Mouse (Mus musculus): ENCODE data around the gene Edc3.

Edc3 gene

DNA sequence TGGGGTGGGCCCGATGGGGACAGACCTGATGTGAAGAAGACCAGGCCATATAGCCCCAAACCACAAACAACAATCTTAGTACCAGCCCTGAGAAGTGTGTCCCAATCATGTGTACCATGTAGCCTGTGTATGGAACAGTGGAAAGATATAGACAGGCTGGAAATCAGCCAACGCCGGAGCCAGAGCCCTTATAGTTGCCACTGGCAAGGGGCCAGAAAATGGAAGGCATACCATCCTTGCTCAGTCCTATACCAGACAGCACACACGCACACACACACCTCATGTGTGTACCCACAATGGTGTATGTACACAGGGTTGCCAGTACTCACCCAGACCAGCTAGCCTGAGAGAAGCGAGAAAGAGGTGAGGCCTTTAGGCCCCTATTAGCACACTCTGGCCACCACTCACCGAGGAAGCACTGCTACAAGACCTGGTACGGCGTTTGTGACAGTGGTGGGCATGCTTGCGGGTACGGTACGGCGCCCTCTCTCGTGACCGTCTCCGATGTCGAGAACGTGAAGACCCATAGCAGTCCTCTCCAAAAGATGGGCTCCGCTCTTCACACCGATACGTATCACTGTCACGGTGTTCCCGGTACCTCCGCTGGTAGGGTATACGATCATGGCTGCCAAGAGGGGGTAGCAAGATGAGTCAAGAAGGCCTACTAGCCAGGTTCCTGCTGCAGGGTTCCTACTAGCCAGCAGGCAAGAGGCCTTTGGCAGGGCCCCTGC lies 52.2 kb downstream of the Edc3 start:
- no peak for DNase-seq (ENCODE audit: extremely low read depth, low read depth)

DNA sequence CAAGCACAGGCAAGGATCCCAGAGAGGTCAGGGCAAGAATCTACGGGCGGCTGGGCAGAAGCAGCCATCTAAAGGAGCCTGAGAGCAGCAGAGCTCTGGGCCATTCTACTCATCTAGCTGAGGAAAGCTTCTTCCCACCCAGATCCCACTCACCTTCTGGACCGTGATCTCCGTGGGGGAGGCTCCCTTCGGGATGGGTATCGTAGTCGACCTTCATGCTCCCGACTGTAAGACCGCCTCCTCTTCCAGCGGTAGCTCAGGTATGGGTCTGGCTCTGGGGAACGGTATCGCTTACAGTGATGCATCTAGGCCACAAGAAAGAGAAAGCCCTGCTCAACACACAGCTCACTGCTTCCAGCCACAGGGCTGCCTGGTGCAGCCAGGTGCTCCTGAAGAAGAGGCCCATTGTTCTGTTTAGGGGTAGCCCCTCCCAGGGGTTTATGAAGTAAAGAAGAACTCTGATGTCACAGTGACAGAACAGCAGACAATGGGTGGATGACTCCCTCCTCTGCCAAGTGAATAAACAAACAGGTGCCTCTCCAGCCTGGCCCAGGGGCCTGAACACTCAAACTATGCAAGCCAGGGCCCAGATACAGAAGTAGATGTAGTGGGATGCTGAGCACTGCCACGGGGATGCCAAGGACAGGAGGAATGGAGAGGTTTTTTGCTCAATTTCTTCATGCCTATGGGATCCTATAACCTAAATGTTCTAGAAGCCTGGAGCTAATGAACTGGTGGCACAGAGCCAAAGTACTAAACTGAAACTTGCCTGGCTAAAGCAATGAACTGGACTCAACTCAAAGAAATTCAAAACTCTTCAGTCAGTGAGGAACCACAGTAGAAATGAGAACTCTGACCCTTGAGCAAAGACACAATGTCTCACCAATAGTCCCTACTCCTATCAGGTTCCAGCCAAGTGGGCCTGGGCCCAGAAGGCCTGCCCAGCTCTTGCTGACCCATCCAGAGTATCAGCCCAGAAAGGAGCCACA lies 53.5 kb downstream of the Edc3 start:
- DNase-seq (ENCODE audit: extremely low read depth, low read depth): no peak

DNA sequence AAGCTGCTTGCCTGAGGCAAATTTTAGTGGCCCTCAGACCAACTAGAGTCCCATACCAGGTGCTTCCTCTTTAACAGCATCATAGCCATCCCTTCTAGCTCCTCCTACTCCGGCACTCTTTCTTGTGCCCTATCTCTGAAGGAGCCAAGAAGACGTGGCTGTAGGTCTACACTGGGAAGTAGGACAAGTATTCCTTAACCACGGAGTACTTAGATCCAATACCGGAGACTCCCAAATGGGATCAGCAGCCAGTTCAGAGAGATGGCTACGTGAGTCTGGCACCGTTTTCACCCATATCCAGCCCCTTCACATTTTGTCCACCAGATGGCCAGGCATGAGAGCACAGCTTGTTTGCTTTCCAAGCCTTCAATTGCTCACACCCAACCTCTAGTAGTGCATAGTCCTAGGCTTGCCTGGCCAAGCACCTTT lies 54.2 kb downstream of the Edc3 start:
- no peak for DNase-seq (ENCODE audit: extremely low read depth, low read depth)

DNA sequence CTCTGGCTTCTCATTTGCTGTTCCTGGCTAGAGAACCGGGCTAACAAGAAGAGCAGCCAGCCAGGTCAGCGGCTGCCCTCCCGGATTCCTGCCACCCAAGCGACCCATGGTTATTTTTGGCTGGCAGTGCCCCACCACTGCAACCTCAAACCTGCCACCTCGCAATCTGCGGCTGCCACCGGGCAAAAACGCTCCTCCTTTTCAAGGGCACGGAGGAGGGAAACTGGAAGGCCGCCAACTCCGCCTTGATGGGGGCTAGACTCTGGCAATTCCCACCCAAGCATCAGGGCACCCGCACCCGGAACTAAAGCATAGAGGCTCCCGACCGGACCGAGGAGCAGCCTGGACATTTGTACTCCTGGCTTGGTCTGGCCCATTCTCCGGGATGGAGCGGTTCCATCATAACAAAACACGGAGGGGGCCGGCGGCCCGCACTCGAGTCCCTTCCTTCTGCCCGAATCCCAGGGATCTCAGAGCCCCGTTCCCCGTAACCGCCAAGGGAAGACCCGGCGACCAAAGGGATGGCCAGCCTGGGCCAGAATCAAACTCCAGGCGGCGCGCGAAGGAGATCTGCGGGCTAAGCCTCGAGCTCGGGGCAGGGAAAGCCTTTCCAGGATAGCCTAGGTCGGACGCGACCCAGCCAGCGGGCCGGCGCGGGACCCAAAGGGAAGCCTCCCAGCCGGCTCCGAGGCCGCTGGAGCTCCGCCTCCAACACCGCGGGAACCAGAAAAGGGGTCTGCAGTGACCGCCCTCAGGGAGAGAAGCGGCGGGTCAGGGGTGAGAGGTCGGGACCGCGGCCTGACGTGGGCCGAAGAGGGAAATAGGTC lies 56.0 kb downstream of the Edc3 start:
- DNase-seq (ENCODE audit: extremely low read depth, low read depth): no peak

DNA sequence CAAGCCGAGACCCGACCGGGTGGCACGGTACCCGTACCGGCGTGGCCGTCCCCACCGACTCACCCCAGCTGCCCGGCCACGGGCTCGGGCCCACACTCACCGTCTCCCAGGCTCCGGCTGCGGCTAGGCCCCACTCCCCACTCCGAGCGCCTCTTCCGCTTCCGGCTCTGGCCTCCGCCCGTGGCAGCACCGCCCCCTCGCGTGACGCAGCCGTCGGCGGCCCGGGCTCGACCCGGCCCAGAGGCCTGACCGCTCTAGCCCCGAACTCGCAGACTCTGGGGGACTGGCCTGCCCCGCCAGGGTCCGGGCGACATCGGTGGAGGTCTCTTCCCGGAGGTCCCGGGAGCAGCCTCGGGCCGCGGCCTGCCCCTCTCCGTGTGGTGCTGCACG lies 56.6 kb downstream of the Edc3 start:
- no peak for DNase-seq (ENCODE audit: extremely low read depth, low read depth)

DNA sequence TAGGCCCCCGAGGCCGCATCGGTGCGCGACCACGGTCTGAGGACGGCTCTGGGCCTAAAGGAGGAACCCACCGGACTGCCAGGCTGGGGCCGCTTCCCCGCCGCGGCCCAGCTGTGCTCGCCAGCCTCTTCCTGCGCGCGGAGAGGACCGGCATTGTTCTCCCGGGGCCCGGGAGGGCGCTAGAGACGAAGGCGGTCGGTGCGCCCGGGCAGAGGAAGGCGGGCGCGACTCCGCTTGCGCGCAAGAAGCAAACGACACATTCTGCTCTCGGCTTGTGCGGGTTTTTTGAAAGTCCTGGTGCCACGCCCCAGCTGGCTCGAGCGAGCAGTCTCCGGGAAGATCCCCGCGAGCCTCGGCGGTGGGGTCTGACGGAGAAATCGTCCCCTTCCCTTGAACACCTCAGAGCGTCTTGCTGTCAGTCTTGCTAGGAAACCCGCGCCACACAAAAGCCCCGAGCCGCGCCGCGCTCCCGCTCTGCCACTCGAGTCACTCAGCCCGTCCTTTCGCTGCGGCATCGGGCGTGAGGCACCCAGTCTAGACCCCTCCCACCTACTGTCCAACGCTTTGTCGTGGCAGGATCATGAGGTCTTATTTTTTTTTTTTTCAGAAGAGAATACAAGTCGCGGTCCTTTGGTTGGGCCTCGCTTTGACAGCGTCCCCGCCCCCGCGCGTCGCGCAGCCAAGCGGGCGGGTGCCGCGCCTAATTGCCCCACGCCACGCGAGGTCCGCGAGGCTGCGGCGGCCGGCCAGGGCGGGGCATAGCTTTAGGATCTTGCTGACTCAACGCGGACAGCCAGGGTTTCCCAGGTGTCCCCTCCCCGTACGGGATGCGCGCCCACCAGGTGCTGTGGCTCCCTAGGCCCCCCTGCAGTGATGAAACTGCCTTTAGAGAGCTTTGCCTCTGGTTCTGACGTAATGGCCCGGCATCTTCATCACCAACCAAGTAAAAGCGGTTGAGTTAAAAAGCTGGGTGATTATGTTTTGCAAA lies 57.3 kb downstream of the Edc3 start, which contains the start of gene Clk3:
TSS of gene Clk3 (minus strand) at position 497 of the 988 bp plus-strand sequence.
- DNase-seq (ENCODE audit: extremely low read depth, low read depth): no peak

DNA sequence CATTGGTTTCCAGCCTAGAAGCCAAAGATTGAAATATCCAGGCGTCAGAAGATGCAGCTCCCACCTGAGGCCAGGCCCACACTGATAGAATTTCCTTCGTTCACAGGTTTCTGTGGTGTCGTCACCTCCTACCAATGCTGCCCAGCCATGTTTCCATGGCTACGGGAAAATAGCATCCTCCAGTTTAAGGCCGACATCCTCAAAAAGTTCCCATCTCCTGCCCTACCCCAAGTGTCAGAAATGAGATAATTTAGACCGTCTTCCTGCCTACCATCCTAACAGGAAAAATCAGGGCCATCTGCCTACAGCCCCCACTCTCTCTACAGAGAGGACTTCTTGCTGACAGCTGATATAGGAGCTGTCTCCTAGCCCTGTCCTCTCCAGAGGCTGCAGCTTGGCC lies 58.1 kb downstream of the Edc3 start:
- DNase-seq (ENCODE audit: extremely low read depth, low read depth): no peak

DNA sequence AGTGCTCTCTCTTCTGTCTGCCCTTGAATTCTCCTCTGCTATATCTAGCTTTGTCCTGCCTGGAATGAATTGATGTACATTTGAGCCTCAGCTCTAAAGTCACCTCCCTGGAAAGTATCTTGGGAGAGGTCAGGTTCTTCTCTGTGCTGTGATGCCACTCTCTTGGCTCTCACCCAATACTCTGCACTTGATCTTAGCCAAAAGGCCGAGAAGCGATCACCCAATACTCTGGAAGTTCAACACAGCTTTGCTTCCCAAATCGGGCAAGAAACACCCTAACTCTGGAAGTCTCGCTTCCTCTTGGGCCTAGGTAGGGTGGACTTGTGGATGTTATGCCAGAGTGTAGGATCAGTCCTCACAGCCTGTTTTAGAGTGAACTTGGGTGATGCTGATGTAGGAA lies 58.9 kb downstream of the Edc3 start:
- DNase-seq (ENCODE audit: extremely low read depth, low read depth): no peak

DNA sequence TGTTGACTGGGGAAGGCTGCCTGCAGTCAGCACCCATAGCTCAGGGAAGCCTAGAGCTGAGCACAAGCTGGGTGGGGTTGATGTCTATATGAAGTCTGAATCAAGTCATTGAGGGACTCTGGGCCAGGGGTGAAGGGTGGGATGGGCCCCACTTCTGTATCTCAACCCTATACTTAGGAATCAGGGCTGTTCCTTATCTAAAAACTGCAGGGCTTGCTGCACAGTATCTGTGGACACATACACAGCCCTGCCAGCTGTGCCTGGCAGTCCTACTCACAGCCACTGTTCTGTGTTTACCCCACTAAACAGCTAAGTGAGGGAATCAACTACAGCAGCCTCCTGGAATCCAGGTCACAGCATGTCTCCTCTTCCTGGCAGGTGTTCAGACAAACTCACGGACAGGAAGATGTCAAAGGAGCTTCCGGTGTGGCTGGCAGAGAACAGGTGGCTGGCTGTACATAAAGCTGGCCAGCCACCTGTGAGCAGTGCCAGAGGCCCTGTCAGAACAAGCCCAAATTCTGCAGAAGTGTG lies 61.3 kb downstream of the Edc3 start:
- DNase-seq (ENCODE audit: extremely low read depth, low read depth): no peak

DNA sequence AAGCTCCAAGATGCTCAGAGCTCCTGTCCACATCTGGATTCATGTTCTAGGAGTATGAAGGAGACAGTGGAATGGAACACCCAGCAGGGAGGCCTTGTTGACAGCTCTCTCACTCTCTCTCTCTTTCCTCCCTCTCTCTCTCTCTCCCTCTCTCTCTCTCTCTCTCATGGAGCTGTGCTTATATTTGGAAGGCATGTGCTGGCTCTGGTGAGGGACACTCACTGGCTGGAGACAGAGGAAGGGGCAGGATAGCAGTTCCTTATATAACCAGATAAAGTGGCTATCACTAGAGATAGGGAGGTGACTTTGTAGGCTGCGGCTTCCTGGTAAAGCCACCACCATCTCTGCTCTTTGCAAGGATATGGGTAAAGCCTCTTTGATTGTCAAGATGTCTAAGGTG lies 61.9 kb downstream of the Edc3 start:
- DNase-seq (ENCODE audit: extremely low read depth, low read depth): no peak

DNA sequence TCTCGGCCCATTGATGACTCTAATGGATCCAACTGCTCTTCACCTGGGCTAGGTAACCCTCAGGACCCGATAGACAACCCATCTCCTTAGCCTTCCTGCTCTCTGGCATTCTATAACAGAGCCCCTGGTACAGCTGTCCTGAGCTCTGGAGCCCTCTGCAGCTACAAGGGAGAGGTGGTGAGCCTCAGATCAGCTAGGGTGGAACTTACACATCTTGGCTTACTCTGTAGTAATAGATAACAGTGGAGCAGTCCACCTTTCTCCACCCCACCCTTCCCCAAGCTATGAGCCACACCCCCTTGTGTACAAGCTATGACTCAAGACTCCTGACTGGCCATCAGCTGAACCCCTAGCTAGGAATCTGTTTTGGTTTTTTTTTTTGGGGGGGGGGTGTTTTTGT lies 62.5 kb downstream of the Edc3 start:
- DNase-seq (ENCODE audit: extremely low read depth, low read depth): no peak

DNA sequence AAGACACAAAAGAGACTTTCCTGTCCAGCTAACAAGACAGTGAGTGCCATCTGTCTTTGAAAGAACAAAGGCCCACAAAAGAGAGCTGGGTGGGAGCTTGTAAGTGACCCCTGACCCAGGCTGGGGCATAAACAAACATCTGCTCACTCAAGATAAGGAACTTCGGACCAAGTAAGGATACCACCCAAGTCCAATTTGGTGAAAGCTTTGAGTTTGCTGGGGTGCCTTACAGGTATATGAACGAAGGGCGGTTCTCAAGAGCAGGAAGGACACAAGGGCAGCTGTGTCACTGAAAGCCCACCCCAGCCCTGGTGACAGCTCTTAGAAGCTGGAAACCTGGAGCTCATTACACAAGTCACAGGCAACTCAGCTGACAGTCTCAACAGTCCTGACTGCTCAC lies 65.4 kb downstream of the Edc3 start:
- no peak for DNase-seq (ENCODE audit: extremely low read depth, low read depth)

DNA sequence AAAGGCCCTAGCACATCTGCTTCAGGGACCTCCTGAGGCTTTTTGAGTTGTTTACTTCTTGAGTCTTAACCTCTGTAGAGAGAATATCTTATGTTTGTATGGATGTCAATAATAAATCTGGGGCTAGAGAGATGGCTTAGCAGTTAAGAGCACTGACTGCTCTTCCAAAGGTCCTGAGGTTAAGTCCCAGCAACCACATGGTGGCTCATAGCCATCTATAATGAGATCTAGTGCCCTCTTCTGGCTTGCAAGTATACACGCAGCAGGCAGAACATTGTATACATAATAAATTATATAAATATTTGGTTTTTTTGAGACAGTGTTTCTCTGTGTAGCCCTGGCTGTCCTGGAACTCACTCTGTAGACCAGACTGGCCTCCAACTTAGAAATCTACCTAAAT lies 65.8 kb downstream of the Edc3 start:
- DNase-seq (ENCODE audit: extremely low read depth, low read depth): no peak

DNA sequence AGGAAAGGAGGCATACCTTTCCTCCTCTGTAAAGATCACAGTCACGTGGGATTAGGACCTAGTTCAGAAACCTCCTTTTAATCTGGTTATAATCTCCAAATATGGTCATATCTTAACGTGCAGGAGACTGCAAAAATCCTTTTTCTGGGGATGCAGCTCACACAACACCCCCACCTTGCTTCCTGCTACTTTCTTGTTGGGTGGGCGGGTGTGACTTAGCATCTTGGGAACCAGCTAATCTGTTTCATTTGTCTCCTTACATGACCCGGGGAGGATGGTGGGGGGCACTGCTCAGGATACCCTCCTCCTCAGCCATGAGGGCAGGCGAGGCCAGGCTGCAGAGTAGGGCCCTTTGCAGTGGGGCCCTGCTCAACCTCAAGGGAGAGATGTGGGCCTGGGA lies 66.7 kb downstream of the Edc3 start:
- DNase-seq (ENCODE audit: extremely low read depth, low read depth): no peak

DNA sequence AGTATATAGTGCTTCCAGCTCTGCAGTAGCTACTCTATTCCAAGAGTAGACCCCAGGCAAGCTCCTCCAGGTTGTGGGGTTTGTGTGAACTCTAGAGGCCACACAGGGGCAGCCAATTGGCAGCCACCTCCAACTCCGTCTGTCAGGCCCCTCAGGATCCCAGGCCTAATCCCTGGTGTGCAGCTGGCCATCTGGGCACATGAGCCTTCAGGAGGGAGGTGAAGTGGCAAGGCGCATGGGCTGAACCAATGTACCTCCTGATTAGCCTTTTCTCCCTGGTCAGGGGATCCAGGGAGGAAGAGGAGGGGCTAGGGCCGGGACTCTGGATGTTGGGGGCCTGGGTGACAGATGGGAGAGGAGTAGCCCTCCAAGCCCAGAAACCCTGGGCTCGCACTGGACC lies 67.4 kb downstream of the Edc3 start:
- DNase-seq (ENCODE audit: extremely low read depth, low read depth): no peak

DNA sequence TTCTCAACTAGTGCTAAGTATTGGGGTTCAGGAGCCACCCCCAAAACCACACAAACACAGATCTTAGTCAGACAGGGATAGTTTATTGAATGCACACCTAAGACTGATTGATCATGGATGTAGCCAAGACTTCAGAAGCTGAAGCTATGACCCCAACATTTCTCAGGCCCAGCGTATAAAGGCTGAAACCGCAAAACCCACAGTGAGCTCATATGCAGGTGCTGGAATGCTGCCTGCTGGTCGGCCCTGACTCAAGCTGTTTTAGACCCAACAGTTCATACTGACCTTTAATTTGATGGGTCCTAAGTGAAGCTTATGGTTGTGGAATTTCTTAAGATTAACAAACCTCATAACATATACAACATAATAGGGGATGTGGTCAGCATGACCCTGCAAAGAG lies 74.3 kb downstream of the Edc3 start:
- DNase-seq (ENCODE audit: extremely low read depth, low read depth): no peak

DNA sequence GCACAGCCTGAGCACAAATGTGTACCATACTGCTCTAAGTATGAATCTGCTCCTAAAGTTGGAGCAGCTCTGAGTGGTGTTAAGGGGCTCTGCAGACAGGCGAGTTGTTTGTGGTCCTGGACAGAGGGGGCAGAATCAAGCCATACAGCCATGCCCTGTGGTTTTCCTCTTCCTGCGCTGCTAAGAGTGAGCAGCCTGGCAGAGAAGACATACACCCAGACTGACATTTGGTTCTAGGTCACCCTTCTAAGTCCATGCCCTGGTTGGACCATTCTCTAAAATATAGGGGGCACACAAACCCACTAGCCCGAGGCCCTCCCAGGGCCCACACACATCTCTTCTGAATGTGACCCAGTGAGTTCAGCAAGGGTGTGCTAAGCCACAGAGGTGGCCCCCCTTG lies 81.4 kb downstream of the Edc3 start:
- no peak for DNase-seq (ENCODE audit: extremely low read depth, low read depth)

DNA sequence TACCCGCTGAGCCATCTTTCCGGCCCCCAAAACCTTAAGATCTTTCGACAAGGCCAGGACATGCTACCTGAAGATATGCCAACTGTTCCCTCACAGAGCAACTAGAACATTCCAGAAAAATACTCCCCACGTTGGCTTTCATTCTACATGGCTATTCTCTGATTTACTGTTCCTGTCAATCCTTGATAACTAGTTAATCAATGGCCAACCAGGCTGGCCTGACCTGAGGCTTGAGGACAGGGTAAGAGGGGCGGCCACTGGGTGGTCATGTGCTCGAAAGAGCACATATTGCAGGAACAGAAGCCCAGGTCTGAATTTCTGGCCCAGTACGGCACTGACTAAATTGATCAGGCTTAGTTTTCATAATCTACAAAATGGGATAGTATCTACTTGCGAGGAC lies 89.1 kb downstream of the Edc3 start:
- DNase-seq (ENCODE audit: extremely low read depth, low read depth): no peak

DNA sequence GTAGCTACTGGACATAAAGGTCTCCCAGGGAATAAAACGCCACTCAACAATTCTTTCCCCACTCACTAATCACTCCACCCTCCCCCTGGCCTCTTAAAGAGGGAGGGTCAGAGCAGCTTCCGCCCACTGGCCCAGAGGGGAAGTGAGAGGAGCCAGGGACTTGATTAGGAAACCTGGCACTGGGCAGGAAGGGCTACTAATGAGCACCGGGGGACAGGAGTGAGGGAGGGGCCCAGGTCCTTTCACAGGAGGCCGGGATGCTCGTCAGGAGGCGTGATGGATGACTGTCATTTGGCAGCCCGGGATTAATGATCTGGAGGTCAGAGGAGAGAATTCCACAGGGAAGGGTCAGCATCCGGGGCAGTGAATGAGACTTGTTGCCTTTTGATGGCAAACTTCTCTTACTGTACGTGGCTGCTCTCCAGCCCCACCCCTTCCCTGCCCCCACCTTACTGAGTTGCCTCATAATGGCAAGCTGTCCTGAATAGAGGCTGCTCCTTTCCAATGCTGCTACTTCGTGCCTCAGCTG lies 90.4 kb downstream of the Edc3 start:
- no peak for DNase-seq (ENCODE audit: extremely low read depth, low read depth)
